Mouse (Mus musculus): ENCODE results near the gene Gm10974. TPM values are rescaled to one million over a fixed set of nuclear protein-coding genes. Genes with fewer than 3 reads are reported as not detected.

Gene Gm10974
- polyA plus RNA-seq, 1 experiment from 2014 or later: not detected

DNA sequence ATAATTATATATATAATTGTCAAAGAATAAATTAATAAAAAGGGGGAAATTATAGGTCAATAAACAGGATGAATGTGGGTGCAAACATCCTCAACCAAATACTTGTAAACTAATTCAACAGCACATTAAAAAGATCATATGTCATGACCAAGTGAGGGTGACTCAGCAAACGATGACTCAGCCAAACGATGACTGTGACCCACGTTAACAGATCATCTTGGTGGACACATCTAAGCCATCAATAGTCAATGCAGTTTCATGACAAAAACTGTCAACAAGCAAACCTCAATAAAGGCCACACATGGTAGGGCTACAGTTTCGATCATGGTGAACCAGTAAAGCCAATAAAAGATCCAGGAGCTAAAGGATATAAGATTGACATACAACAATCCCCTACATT, 6.7 kb upstream of the Gm10974 start:
- no peak overlapping the region for H3K4me2 ChIP-seq
- H3K4me3 ChIP-seq (replicated peaks): no peak overlapping the region
- H3K27ac ChIP-seq: no peak overlapping the region
- peaks cover 17% of the 10 kb centered on the region; the same call in 1 of the 2 replicates for H3K9me3 ChIP-seq
- ATAC-seq (ENCODE audit: insufficient number of reproducible peaks, insufficient read depth, low FRiP score, low TSS enrichment, low read depth): no peak
- H3K27me3 ChIP-seq: no peaks in the 10 kb centered on the region
- 90% methylated on average over 4 of the region's 4 CpGs for WGBS
- H3K36me3 ChIP-seq: 0 out of 2 replicates have a peak, but pooled peaks cover 3% of the 10 kb centered on the region
- no peak overlapping the region for H3K9ac ChIP-seq (replicated peaks)
- H3K4me1 ChIP-seq (replicated peaks): no peaks in the 10 kb centered on the region

DNA sequence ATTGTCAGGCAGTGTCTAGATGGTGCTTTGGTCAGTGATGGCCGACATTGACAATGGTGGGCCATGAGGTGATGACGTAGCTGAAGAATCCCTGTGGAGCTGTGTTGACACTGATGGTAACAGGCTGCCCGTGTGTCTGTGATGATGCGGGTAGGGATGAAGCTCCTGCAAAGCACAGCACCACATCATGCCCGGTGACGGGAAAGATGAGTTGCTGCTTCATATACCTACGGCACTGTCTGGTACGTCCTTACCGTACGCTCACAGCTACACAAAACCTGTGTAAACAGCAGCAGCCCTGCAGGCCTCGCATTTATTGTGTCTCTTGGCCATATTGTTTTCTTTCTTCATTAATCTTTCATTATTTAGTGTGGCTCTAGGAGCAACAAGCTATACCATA, 1.2 kb upstream of the Gm10974 start:
- Histone ChIP-seq H3K9ac (replicated peaks) (no peak overlapping the region), H3K27ac (no peak overlapping the region), H3K4me1 (replicated peaks) (no peaks in the 10 kb centered on the region), H3K27me3 (no peaks in the 10 kb centered on the region), H3K4me3 (replicated peaks) (no peak overlapping the region), H3K4me2 (no peak overlapping the region), H3K36me3 (peaks cover 3% of the 10 kb centered on the region; the same call in 1 of the 2 replicates), H3K9me3 (peaks cover 17% of the 10 kb centered on the region; the same call in 1 of the 2 replicates)
- WGBS: 94% methylated on average over 11 of the region's 11 CpGs
- no peak for ATAC-seq (ENCODE audit: insufficient number of reproducible peaks, insufficient read depth, low FRiP score, low TSS enrichment, low read depth)

DNA sequence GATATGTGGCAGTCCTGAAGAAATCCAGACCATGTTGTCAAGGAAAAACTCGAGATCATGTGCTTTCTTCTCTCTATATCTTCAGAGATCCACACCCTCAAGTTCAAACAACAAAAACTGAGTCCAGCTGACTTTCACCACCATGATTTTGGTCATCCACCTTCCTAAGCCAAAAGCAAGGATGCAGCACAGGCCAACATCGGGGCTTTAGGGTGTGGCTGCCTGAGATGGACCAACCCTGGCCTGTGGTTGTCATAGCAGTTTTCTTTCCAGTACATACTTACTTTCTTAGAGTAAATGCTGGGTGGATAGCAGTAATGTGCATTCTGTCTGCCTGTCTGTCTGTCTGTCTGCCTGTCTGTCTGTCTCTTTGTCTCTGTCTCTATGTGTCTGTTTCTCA, 294 bp upstream of the Gm10974 start:
- Histone ChIP-seq H3K4me3 (replicated peaks) (no peak overlapping the region), H3K27me3 (no peaks in the 10 kb centered on the region), H3K4me2 (no peak overlapping the region), H3K36me3 (peaks cover 2% of the 10 kb centered on the region; the same call in 1 of the 2 replicates), H3K27ac (no peak overlapping the region), H3K9ac (replicated peaks) (no peak overlapping the region), H3K4me1 (replicated peaks) (peaks cover 6% of the 10 kb centered on the region), H3K9me3 (peaks cover 17% of the 10 kb centered on the region; the same call in 1 of the 2 replicates)
- no peak for ATAC-seq (ENCODE audit: insufficient number of reproducible peaks, insufficient read depth, low FRiP score, low TSS enrichment, low read depth)
- WGBS: 80% methylated on average over 2 of the region's 2 CpGs

DNA sequence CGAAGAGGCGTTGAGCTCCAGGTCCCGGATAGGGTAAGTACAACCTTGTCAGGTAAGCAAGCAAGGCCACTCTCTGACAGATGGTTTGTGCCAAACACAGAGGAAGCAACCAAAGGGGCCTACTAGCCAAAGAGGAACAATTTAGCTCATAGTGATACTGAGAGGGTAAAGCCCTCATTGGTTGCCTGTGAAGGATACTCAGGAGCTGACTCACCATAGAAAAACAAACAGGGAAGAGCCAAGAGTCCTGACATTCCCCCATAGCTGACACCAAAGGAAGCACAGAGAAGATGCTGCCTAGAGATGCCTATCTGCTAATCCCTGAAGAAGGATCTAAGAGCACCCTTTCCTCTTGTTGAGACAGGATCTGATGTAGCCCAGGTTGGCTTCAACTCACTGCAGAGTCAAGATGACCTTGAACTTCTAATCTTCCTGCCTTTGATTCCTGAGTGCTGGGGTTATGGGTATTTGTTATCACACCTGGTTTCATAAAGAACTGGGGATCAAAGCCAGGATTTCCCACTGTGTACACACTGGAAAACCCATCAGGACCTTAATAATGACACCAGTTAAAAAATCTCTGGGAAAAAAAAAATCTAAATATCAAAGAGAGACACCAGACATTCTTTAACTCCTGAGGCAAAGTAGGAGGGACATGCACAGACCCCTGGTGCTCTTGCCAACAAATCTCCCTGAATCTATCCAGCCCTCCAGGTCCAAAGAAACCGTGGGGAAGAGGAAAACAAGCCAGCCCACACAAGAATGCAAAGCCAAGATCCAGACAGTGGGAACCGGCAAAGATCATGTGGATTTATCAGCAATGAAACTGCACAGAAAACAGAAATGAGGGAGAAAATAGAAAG, 3.6 kb downstream of the Gm10974 start:
- Histone ChIP-seq H3K4me1 (replicated peaks) (peaks cover 6% of the 10 kb centered on the region), H3K4me2 (no peak overlapping the region), H3K4me3 (replicated peaks) (no peak overlapping the region), H3K9ac (replicated peaks) (no peak overlapping the region), H3K27ac (0 out of 2 replicates have a peak overlapping the region, but pooled peaks have one; percentile 41), H3K36me3 (no peaks in the 10 kb centered on the region; the same call in 1 of the 2 replicates), H3K9me3 (0 out of 2 replicates have a peak, but pooled peaks cover 2% of the 10 kb centered on the region), H3K27me3 (no peaks in the 10 kb centered on the region)
- WGBS: 69% methylated on average over 5 of the region's 5 CpGs
- ATAC-seq (ENCODE audit: insufficient number of reproducible peaks, insufficient read depth, low FRiP score, low TSS enrichment, low read depth): no peak

DNA sequence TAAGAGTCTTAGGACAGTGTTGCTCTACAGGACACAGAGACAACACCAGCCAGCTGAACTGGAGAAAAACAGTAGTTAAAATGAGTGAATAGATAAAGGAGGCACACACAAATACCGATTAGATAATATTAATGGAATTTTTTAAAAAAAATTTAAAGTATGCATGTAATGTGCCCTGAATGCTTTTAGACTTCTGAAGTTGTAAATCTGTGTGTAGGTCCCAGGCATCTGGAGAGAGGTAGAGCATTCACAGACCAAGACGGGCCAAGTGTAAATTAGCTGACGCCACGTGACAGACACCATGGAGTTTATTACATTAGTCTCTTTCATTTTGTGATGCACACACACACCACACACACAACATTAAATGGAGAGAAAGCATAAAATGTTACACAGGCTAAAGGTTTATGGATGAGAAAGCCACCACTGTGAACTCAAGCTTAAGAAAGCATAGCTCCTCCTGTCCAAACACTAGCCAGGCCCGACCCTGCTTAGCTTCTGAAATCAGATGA, 4.3 kb downstream of the Gm10974 start:
- H3K9ac ChIP-seq (replicated peaks): no peak overlapping the region
- WGBS: 58% methylated on average over 5 of the region's 5 CpGs
- H3K27me3 ChIP-seq: no peaks in the 10 kb centered on the region
- H3K4me2 ChIP-seq: no peak overlapping the region
- H3K9me3 ChIP-seq: 0 out of 2 replicates have a peak, but pooled peaks cover 2% of the 10 kb centered on the region
- H3K4me3 ChIP-seq (replicated peaks): no peak overlapping the region
- H3K27ac ChIP-seq: peak overlapping the region; percentile 41; the same call in 1 of the 2 replicates
- H3K36me3 ChIP-seq: no peaks in the 10 kb centered on the region
- peaks cover 6% of the 10 kb centered on the region for H3K4me1 ChIP-seq (replicated peaks)
- ATAC-seq (ENCODE audit: insufficient number of reproducible peaks, insufficient read depth, low FRiP score, low TSS enrichment, low read depth): no peak

DNA sequence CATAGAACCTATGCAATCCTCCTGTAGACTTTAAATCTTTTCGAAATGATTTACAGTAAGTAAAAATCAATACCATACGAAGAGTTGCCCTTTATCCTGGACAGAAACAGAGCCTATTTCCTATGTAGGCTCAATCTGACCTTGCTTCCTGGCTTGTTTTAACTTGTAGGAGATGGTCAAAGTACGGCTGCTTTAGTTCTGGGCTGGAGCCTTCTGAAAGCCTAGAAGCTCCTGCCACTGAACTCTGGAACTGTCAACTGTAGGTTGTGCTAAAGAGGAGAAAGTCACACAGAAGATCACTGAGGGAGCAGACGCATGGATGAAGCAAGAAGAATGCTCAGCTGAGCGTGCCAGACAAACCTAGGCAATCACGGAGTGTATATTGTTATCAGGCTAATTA, 5.3 kb downstream of the Gm10974 start:
- no peaks in the 10 kb centered on the region for H3K27me3 ChIP-seq
- H3K4me3 ChIP-seq (replicated peaks): no peak overlapping the region
- WGBS: 88% methylated on average over 6 of the region's 6 CpGs
- H3K9ac ChIP-seq (replicated peaks): no peak overlapping the region
- no peak for ATAC-seq (ENCODE audit: insufficient number of reproducible peaks, insufficient read depth, low FRiP score, low TSS enrichment, low read depth)
- H3K4me1 ChIP-seq (replicated peaks): peaks cover 6% of the 10 kb centered on the region
- H3K4me2 ChIP-seq: no peak overlapping the region
- no peaks in the 10 kb centered on the region for H3K36me3 ChIP-seq
- H3K27ac ChIP-seq: no peak overlapping the region
- 0 out of 2 replicates have a peak, but pooled peaks cover 2% of the 10 kb centered on the region for H3K9me3 ChIP-seq

DNA sequence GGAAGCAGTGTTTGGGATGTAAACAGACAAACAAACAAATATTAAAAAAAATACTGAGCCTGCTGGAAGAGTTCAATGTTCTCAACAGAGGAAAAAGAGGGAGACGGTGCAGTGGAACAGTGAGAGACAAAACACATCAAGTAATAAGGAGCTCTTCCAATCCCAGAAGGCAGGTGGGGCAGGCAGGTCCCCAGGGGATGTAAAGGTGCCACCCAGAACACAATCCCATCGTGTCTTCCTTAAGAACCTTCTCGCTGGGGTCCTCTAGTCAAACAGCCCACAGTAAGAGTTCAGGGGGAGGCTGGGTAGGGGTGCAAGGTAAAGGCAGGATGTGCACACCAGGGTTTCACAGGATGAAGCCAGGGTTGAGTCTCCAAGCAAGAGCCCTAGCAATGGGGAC, 7.7 kb downstream of the Gm10974 start:
- Histone ChIP-seq H3K4me2 (no peak overlapping the region), H3K4me1 (replicated peaks) (peaks cover 6% of the 10 kb centered on the region)

DNA sequence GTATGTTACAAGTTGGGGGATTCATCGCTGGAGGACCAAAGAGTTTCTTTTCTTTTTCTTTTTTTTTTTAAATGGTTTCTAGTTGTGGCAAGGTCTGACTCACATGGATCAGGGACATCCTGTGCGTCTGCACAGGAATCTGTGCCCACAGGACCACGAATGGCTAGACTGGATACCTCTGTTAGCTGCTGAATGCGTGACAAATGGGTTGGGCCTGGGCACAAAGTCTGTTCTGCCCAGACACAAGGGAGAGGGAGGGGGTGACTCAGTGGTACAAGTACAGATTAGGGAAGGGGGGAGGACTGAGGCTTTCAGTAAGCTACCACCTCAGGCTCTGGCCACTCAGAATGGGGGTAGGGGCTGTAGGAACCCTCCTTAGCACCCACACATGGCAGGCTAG, 10.0 kb downstream of the Gm10974 start:
- Histone ChIP-seq H3K9ac (replicated peaks) (no peak overlapping the region), H3K36me3 (no peaks in the 10 kb centered on the region; the same call in 1 of the 2 replicates), H3K9me3 (0 out of 2 replicates have a peak, but pooled peaks cover 2% of the 10 kb centered on the region), H3K27me3 (no peaks in the 10 kb centered on the region), H3K27ac (no peak overlapping the region), H3K4me1 (replicated peaks) (no peaks in the 10 kb centered on the region), H3K4me2 (no peak overlapping the region), H3K4me3 (replicated peaks) (no peak overlapping the region)
- ATAC-seq (ENCODE audit: insufficient number of reproducible peaks, insufficient read depth, low FRiP score, low TSS enrichment, low read depth): no peak
- WGBS: 93% methylated on average over 4 of the region's 4 CpGs

More for the DNA sequence above, 7.7 kb downstream of the Gm10974 start:
- no peaks in the 10 kb centered on the region for H3K36me3 ChIP-seq
- H3K27me3 ChIP-seq: no peaks in the 10 kb centered on the region
- H3K9me3 ChIP-seq: 0 out of 2 replicates have a peak, but pooled peaks cover 2% of the 10 kb centered on the region
- no peak overlapping the region for H3K4me3 ChIP-seq (replicated peaks)
- ATAC-seq (ENCODE audit: insufficient number of reproducible peaks, insufficient read depth, low FRiP score, low TSS enrichment, low read depth): no peak
- WGBS: 84% methylated on average over 3 of the region's 3 CpGs
- no peak overlapping the region for H3K27ac ChIP-seq
- H3K9ac ChIP-seq (replicated peaks): no peak overlapping the region

DNA sequence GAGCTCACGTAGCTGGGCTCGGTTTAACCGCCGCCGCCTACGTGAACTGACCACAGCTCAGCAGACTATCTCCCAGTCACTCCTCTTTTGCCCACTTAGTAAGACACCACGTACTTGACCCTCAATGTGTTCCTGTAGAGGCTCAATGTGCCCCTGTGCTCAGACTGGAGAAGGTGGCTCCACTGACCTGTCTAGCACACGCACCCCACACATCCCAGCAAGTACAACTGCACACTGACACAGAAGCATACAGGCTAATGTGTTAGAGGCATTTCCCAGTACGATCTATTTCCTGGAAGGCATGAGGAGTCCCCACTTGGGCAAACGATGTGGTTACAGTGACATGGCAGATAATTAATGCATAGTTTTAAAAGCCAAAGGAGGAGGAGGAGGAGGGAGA, 10.9 kb downstream of the Gm10974 start:
- no peak overlapping the region for H3K27ac ChIP-seq
- no peak overlapping the region for H3K4me2 ChIP-seq
- no peak overlapping the region for H3K4me3 ChIP-seq (replicated peaks)
- H3K4me1 ChIP-seq (replicated peaks): no peaks in the 10 kb centered on the region
- 79% methylated on average over 10 of the region's 10 CpGs for WGBS
- no peaks in the 10 kb centered on the region for H3K27me3 ChIP-seq
- H3K9me3 ChIP-seq: 0 out of 2 replicates have a peak, but pooled peaks cover 2% of the 10 kb centered on the region
- no peak overlapping the region for H3K9ac ChIP-seq (replicated peaks)
- no peak for ATAC-seq (ENCODE audit: insufficient number of reproducible peaks, insufficient read depth, low FRiP score, low TSS enrichment, low read depth)
- no peaks in the 10 kb centered on the region; the same call in 1 of the 2 replicates for H3K36me3 ChIP-seq

DNA sequence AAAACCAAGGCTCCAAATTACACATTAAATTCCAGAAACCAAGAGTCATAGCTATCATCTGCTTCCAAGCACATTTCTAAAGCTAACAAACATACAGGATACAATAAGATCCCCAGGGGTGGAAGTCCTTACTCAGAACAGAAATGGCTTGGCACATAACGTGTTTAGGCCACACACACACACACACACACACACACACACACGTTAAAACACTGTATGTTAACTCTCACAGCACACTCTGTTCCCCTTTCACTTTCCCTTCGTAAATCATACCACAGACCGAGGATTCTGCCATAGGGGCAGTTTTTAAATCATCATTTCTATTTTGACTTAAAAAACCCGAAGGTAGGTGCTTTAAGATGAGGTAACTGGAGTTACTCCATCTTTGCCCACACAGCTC, 18.5 kb downstream of the Gm10974 start:
- Histone ChIP-seq H3K4me2 (no peak overlapping the region), H3K36me3 (no peaks in the 10 kb centered on the region; the same call in 1 of the 2 replicates), H3K27ac (no peak overlapping the region), H3K4me1 (replicated peaks) (peaks cover 31% of the 10 kb centered on the region), H3K9me3 (no peaks in the 10 kb centered on the region), H3K27me3 (no peaks in the 10 kb centered on the region), H3K9ac (replicated peaks) (no peak overlapping the region), H3K4me3 (replicated peaks) (no peak overlapping the region)
- 71% methylated on average over 5 of the region's 5 CpGs for WGBS
- ATAC-seq (ENCODE audit: insufficient number of reproducible peaks, insufficient read depth, low FRiP score, low TSS enrichment, low read depth): no peak

DNA sequence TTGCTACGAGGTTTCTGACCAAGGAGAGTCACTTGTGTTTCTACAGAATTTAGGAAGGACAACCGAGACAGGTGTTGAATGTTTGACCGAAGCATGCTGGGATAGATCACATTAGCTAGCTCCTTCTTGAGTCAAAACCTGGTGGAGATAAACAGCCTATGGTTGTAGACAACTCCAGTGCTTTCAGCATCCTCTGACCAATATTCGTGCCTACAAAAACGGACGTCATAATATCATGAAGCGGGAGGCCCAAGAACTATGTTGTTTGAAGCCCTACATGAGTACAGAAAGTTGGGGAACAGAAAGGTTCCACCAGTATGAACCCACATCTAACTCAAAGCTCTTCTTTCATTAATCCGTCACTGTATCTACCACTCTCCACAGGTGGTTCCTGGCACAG, 19.2 kb downstream of the Gm10974 start:
- Histone ChIP-seq H3K27me3 (no peaks in the 10 kb centered on the region), H3K4me2 (no peak overlapping the region), H3K9me3 (no peaks in the 10 kb centered on the region), H3K27ac (no peak overlapping the region), H3K4me1 (replicated peaks) (peaks cover 31% of the 10 kb centered on the region), H3K4me3 (replicated peaks) (no peak overlapping the region), H3K36me3 (no peaks in the 10 kb centered on the region; the same call in 1 of the 2 replicates), H3K9ac (replicated peaks) (no peak overlapping the region)
- 93% methylated on average over 8 of the region's 8 CpGs for WGBS
- no peak for ATAC-seq (ENCODE audit: insufficient number of reproducible peaks, insufficient read depth, low FRiP score, low TSS enrichment, low read depth)

Data from limb, embryonic 12.5 days (tissue).